Mouse (Mus musculus): ENCODE results near the gene Ank2.

GRCm38 (mm10) chr3:126997391-126998007 lies 501.7 kb downstream of the Ank2 start:
- TF ChIP-seq CTCF (IDR thresholded peaks at IDR 0.05; ENCODE audit: extremely low read depth, insufficient read depth, low read length) (0 out of 2 replicates have a peak, but pooled peaks have one; percentile 26), POLR2A (IDR thresholded peaks at IDR 0.05; ENCODE audit: extremely low read depth, insufficient read depth, low read length) (no peak)

Data from cortical plate, adult 2 months (tissue).